16 mouse cellular contexts compared by ENCODE assay signal in genomic region chr12:85822051-85822450, GRCm38 (mm10). TPM values are rescaled to one million over a fixed set of nuclear protein-coding genes. Genes with fewer than 3 reads are reported as not detected.
DNase-seq lines count a peak whose midpoint lies in the region; ATAC-seq and TF ChIP-seq lines count a peak whose summit lies in the region.
"Had no signal": no experiment of that assay in that cellular context is flagged by ENCODE, and none has a peak within 500 bp of the region (broad histone marks: within the 10 kb centered on the region; RNA-seq: fewer than 3 reads in every experiment).

No protein-coding gene starts in this region.

- DNase-seq in intestine, embryonic 14.5 days (ENCODE audit: low spot score), result peak; percentile 47
- peak; percentile 76 for DNase-seq in lung, postnatal 0 days (ENCODE audit: low spot score)
- DNase-seq in lung, postnatal 25 days (ENCODE audit: low spot score), result no peak
- peak; percentile 22 for DNase-seq in NIH3T3 (ENCODE audit: low read depth)
- DNase-seq in adrenal gland, adult 18-20 months (ENCODE audit: low spot score in 2 of 2), result no peak
- DNase-seq: cerebellum, adult 11-12 months; gastrocnemius, postnatal 14 days; heart, postnatal 36 days had no signal

- peak; percentile 65 for TF ChIP-seq CTCF in lung, postnatal 0 days (IDR thresholded peaks at IDR 0.05)

- H3K27ac ChIP-seq in intestine, embryonic 14.5 days (ENCODE audit: low read depth), result no peak overlapping the region
- H3K27ac ChIP-seq in intestine, embryonic 16.5 days (ENCODE audit: low read length), result no peak overlapping the region
- peak overlapping the region; percentile 7; the same call in 1 of the 2 replicates for H3K27ac ChIP-seq in lung, postnatal 0 days (ENCODE audit: low read length)
- H3K27ac ChIP-seq: limb, embryonic 12.5 days; macrophage; neural tube, embryonic 13.5 days had no signal

- no peak overlapping the region for H3ac ChIP-seq in myocyte (ENCODE audit: control insufficient read depth, insufficient read length)

- H3K36me3 ChIP-seq in intestine, embryonic 14.5 days (ENCODE audit: control insufficient read depth, insufficient read depth, low read length), result peaks cover 42% of the 10 kb centered on the region
- peaks cover 2% of the 10 kb centered on the region; the same call in 1 of the 2 replicates for H3K36me3 ChIP-seq in intestine, embryonic 16.5 days (ENCODE audit: control insufficient read depth, insufficient read depth, low read length)
- H3K36me3 ChIP-seq in lung, postnatal 0 days (ENCODE audit: insufficient read depth, low read length), result no peaks in the 10 kb centered on the region; the same call in 1 of the 2 replicates
- H3K36me3 ChIP-seq in myocyte (ENCODE audit: control insufficient read depth, insufficient read depth), result peaks cover 35% of the 10 kb centered on the region

- H3K4me3 ChIP-seq in intestine, embryonic 14.5 days (ENCODE audit: low read depth, low read length), result no peak overlapping the region
- no peak overlapping the region for H3K4me3 ChIP-seq in intestine, embryonic 16.5 days (ENCODE audit: low read length)
- H3K4me3 ChIP-seq in lung, postnatal 0 days (ENCODE audit: low read depth, low read length), result no peak overlapping the region
- H3K4me3 ChIP-seq in myocyte, result peak overlapping the region; percentile 74
- H3K4me3 ChIP-seq: erythroblast, embryonic 14.5 days; limb, embryonic 12.5 days; neural tube, embryonic 13.5 days had no signal

- WGBS in intestine, embryonic 14.5 days, result 75% methylated on average over 9 of the region's 9 CpGs
- WGBS in intestine, embryonic 16.5 days, result 78% methylated on average over 9 of the region's 9 CpGs
- 69% methylated on average over 9 of the region's 9 CpGs for WGBS in lung, postnatal 0 days

- no peak overlapping the region for H3K4me2 ChIP-seq in intestine, embryonic 14.5 days (ENCODE audit: low read length)
- no peak overlapping the region for H3K4me2 ChIP-seq in intestine, embryonic 16.5 days (ENCODE audit: low read depth, low read length)
- H3K4me2 ChIP-seq in lung, postnatal 0 days (replicated peaks; ENCODE audit: low read depth, low read length), result no peak overlapping the region
- no peak overlapping the region for H3K4me2 ChIP-seq in myocyte (ENCODE audit: low read depth)
- H3K4me2 ChIP-seq: heart, embryonic 11.5 days; limb, embryonic 12.5 days; neural tube, embryonic 13.5 days had no signal

- no peak; the same call in 1 of the 2 replicates for TF ChIP-seq EP300 in lung, postnatal 0 days (IDR thresholded peaks at IDR 0.05)

- no peak for TF ChIP-seq POLR2A in myocyte (IDR thresholded peaks at IDR 0.05; ENCODE audit: insufficient read length, low read depth)

- ATAC-seq in intestine, embryonic 14.5 days (replicated peaks; ENCODE audit: low FRiP score, low TSS enrichment, low read depth), result no peak
- ATAC-seq in intestine, embryonic 16.5 days, result no peak
- no peak for ATAC-seq in lung, postnatal 0 days
- ATAC-seq: midbrain, embryonic 16.5 days had no signal

- H3K4me1 ChIP-seq in intestine, embryonic 14.5 days (replicated peaks; ENCODE audit: control insufficient read depth, insufficient read depth, low read length), result peaks cover 8% of the 10 kb centered on the region; the same call in 1 of the 2 replicates
- H3K4me1 ChIP-seq in intestine, embryonic 16.5 days (ENCODE audit: control insufficient read depth, insufficient read depth, low read length), result peaks cover 18% of the 10 kb centered on the region
- peaks cover 9% of the 10 kb centered on the region; the same call in 1 of the 2 replicates for H3K4me1 ChIP-seq in lung, postnatal 0 days (ENCODE audit: insufficient read depth, low read depth, low read length)

- no peaks in the 10 kb centered on the region for H3K9me3 ChIP-seq in intestine, embryonic 14.5 days (ENCODE audit: control insufficient read depth, low read length)
- no peaks in the 10 kb centered on the region for H3K9me3 ChIP-seq in intestine, embryonic 16.5 days (ENCODE audit: control insufficient read depth, low read length)
- no peaks in the 10 kb centered on the region for H3K9me3 ChIP-seq in lung, postnatal 0 days (ENCODE audit: low read length)
- H3K9me3 ChIP-seq: limb, embryonic 12.5 days; neural tube, embryonic 13.5 days had no signal

- no peaks in the 10 kb centered on the region for H3K27me3 ChIP-seq in intestine, embryonic 14.5 days (replicated peaks; ENCODE audit: control insufficient read depth, insufficient read depth, low read length)
- no peaks in the 10 kb centered on the region for H3K27me3 ChIP-seq in intestine, embryonic 16.5 days (replicated peaks; ENCODE audit: control insufficient read depth, insufficient read depth, low read length)
- no peaks in the 10 kb centered on the region for H3K27me3 ChIP-seq in lung, postnatal 0 days (replicated peaks; ENCODE audit: insufficient read depth, low read length)
- H3K27me3 ChIP-seq in myocyte (ENCODE audit: control insufficient read depth, insufficient read depth, insufficient read length), result no peaks in the 10 kb centered on the region
- H3K27me3 ChIP-seq: limb, embryonic 12.5 days; neural tube, embryonic 13.5 days had no signal

- H3K79me2 ChIP-seq in myocyte (ENCODE audit: control insufficient read depth, insufficient read depth), result peaks cover 39% of the 10 kb centered on the region

- H3K9ac ChIP-seq in intestine, embryonic 14.5 days (ENCODE audit: low read length), result no peak overlapping the region
- H3K9ac ChIP-seq in intestine, embryonic 16.5 days (ENCODE audit: low read depth, low read length), result no peak overlapping the region
- H3K9ac ChIP-seq in lung, postnatal 0 days (replicated peaks; ENCODE audit: low read depth), result no peak overlapping the region
- H3K9ac ChIP-seq: limb, embryonic 12.5 days; neural tube, embryonic 13.5 days had no signal

TF ChIP-seq in myocyte, 11 proteins besides CTCF, POLR2A, EP300 and RAD21:
- no peak for TF ChIP-seq CEBPB (IDR thresholded peaks at IDR 0.05; ENCODE audit: insufficient read depth, poor library complexity, severe bottlenecking)
- no peak for TF ChIP-seq REST (IDR thresholded peaks at IDR 0.05; ENCODE audit: insufficient read depth, insufficient read length)

RNA-seq across cellular contexts. Expression of gene Erg28, which starts 2.3 kb away (rescaled TPM):
- 122 and 134 TPM in 2 replicates for polyA plus RNA-seq in intestine, embryonic 14.5 days (2014; fragmentation: Nextera tagmentation; extraction: Ambion mirVana)
- 163 TPM in 2 replicates for polyA plus RNA-seq in intestine, embryonic 16.5 days (2015; fragmentation: Nextera tagmentation; extraction: Ambion mirVana)
- 76.5 and 80.8 TPM in 2 replicates for polyA plus RNA-seq in lung, postnatal 0 days (2015; fragmentation: Nextera tagmentation; extraction: Ambion mirVana)
- 38.5 TPM for polyA plus RNA-seq in myocyte (2012; fragmentation: generic; extraction: Trizol)
- total RNA-seq in adrenal gland, adult 18-20 months (2021), result 10 to 100 TPM; 26.9 to 29.4 TPM

RNA-seq across cellular contexts. Expression of gene Ttll5, which starts 2.4 kb away (rescaled TPM):
- polyA plus RNA-seq in intestine, embryonic 14.5 days (2014; fragmentation: Nextera tagmentation; extraction: Ambion mirVana), result 13.8 and 17.7 TPM in 2 replicates
- 8.2 and 10.3 TPM in 2 replicates for polyA plus RNA-seq in intestine, embryonic 16.5 days (2015; fragmentation: Nextera tagmentation; extraction: Ambion mirVana)
- polyA plus RNA-seq in lung, postnatal 0 days (2015; fragmentation: Nextera tagmentation; extraction: Ambion mirVana), result 4.9 and 6.4 TPM in 2 replicates
- polyA plus RNA-seq in myocyte (2012; fragmentation: generic; extraction: Trizol), result 36.2 TPM
- total RNA-seq in adrenal gland, adult 18-20 months (2021), result 10 to 100 TPM; 19.2 to 20.2 TPM

Comparison
In these comparisons a context has a peak if more than half of its experiments do, and no peak if none do; other contexts are left out.
1. DNase-seq: peak in intestine, embryonic 14.5 days (single experiment), lung, postnatal 0 days (single experiment) and NIH3T3 (single experiment); none in lung, postnatal 25 days (single experiment) and adrenal gland, adult 18-20 months (0 of 2).